Comparison of ENCODE assay signal across 25 mouse cellular contexts in genomic region chr2:128457591-128458209, GRCm38 (mm10).
DNase-seq lines count a peak whose midpoint lies in the region; ATAC-seq and TF ChIP-seq lines count a peak whose summit lies in the region.
"Had no signal": no experiment of that assay in that cellular context is flagged by ENCODE, and none has a peak within 500 bp of the region (broad histone marks: within the 10 kb centered on the region; RNA-seq: fewer than 3 reads in every experiment).

No protein-coding gene starts in this region.

- no peak overlapping the region for H3K4me3 ChIP-seq in kidney, embryonic 14.5 days (ENCODE audit: low read length)
- no peak overlapping the region for H3K4me3 ChIP-seq in hindbrain, postnatal 0 days (ENCODE audit: low read length)
- H3K4me3 ChIP-seq: embryonic facial prominence, embryonic 12.5 days; erythroblast, embryonic 14.5 days; heart, embryonic 15.5 days; left cerebral cortex, adult 2 months; limb, embryonic 15.5 days; midbrain, embryonic 12.5 days had no signal

- DNase-seq in 3T3-L1 (ENCODE audit: low read depth, low spot score) (peak; percentile 78), A20 (ENCODE audit: low read depth, low spot score) (peak; percentile 14), Patski (ENCODE audit: low read depth, low spot score) (no peak)
- DNase-seq in induced T-regulatory cell, adult 2 months (ENCODE audit: low read depth), result peak; percentile 81
- no peak for DNase-seq in urinary bladder, postnatal 10 days (ENCODE audit: low spot score)
- DNase-seq in hindbrain, postnatal 0 days (ENCODE audit: low spot score), result no peak
- DNase-seq: adrenal gland, adult 8-10 months; cerebellum, adult 2 months; cerebellum, postnatal 25 days; gastrocnemius, postnatal 36 days; heart, postnatal 4 days; kidney, adult 11 months; lung, embryonic 14.5 days; right cerebral cortex, postnatal 14 days had no signal

- ATAC-seq in Patski, result peak; percentile 76
- no peak for ATAC-seq in kidney, embryonic 14.5 days (ENCODE audit: low FRiP score, low TSS enrichment)
- ATAC-seq in hindbrain, postnatal 0 days, result no peak
- ATAC-seq: forebrain, embryonic 14.5 days had no signal

- CTCF ChIA-PET in Patski (lab: Charles Lee), result interaction anchor here (1.2 to 1.6 kb wide), 2 partner anchors 15 to 45 kb away, joined by 4 read pairs; no protein-coding TSS in a partner anchor

- TF ChIP-seq CTCF in Patski (IDR thresholded peaks at IDR 0.05), result no peak
- no peak for TF ChIP-seq CTCF in hindbrain, postnatal 0 days (IDR thresholded peaks at IDR 0.05; ENCODE audit: low read depth)

- H3K4me2 ChIP-seq in kidney, embryonic 14.5 days (replicated peaks; ENCODE audit: low read depth, low read length), result no peak overlapping the region
- no peak overlapping the region for H3K4me2 ChIP-seq in hindbrain, postnatal 0 days (ENCODE audit: low read depth, low read length)
- H3K4me2 ChIP-seq: embryonic facial prominence, embryonic 12.5 days; heart, embryonic 15.5 days; hindbrain, embryonic 14.5 days; limb, embryonic 15.5 days; lung, embryonic 14.5 days; midbrain, embryonic 12.5 days had no signal

- no peaks in the 10 kb centered on the region for H3K27me3 ChIP-seq in Patski
- no peaks in the 10 kb centered on the region for H3K27me3 ChIP-seq in kidney, embryonic 14.5 days (ENCODE audit: control insufficient read depth, insufficient read depth, low read length)
- H3K27me3 ChIP-seq in hindbrain, postnatal 0 days (ENCODE audit: insufficient read depth, low read length), result no peaks in the 10 kb centered on the region
- H3K27me3 ChIP-seq: embryonic facial prominence, embryonic 12.5 days; heart, embryonic 15.5 days; limb, embryonic 15.5 days; midbrain, embryonic 12.5 days had no signal

- H3K4me1 ChIP-seq in kidney, embryonic 14.5 days (ENCODE audit: control insufficient read depth, insufficient read depth, low read length), result no peaks in the 10 kb centered on the region
- H3K4me1 ChIP-seq in hindbrain, postnatal 0 days (ENCODE audit: insufficient read depth, low read length), result no peaks in the 10 kb centered on the region
- H3K4me1 ChIP-seq: embryonic facial prominence, embryonic 12.5 days; heart, embryonic 15.5 days; midbrain, embryonic 12.5 days had no signal

- 69% methylated on average over 6 of the region's 6 CpGs for WGBS in kidney, embryonic 14.5 days
- 84% methylated on average over 6 of the region's 6 CpGs for WGBS in hindbrain, postnatal 0 days

- H3K27ac ChIP-seq in kidney, embryonic 14.5 days (ENCODE audit: low read depth, low read length), result no peak overlapping the region
- no peak overlapping the region for H3K27ac ChIP-seq in hindbrain, postnatal 0 days
- H3K27ac ChIP-seq: embryonic facial prominence, embryonic 12.5 days; heart, embryonic 15.5 days; hindbrain, embryonic 14.5 days; kidney, postnatal 0 days; left cerebral cortex, adult 2 months; limb, embryonic 15.5 days; liver, embryonic 14.5 days; midbrain, embryonic 12.5 days had no signal

- H3K36me3 ChIP-seq in kidney, embryonic 14.5 days (ENCODE audit: control insufficient read depth, insufficient read depth, low read length), result no peaks in the 10 kb centered on the region
- H3K36me3 ChIP-seq in hindbrain, postnatal 0 days (ENCODE audit: insufficient read depth, low read length), result no peaks in the 10 kb centered on the region
- H3K36me3 ChIP-seq: embryonic facial prominence, embryonic 12.5 days; heart, embryonic 15.5 days; limb, embryonic 15.5 days; midbrain, embryonic 12.5 days had no signal

- no peaks in the 10 kb centered on the region for H3K9me3 ChIP-seq in kidney, embryonic 14.5 days (ENCODE audit: control insufficient read depth, low read length)
- H3K9me3 ChIP-seq in hindbrain, postnatal 0 days (ENCODE audit: low read length), result no peaks in the 10 kb centered on the region
- H3K9me3 ChIP-seq: embryonic facial prominence, embryonic 12.5 days; heart, embryonic 15.5 days; limb, embryonic 15.5 days; midbrain, embryonic 12.5 days had no signal

- no peak overlapping the region for H3K9ac ChIP-seq in kidney, embryonic 14.5 days (ENCODE audit: low read depth, low read length)
- no peak overlapping the region for H3K9ac ChIP-seq in hindbrain, postnatal 0 days (replicated peaks; ENCODE audit: low read length)
- H3K9ac ChIP-seq: embryonic facial prominence, embryonic 12.5 days; heart, embryonic 15.5 days; hindbrain, embryonic 14.5 days; limb, embryonic 15.5 days; liver, embryonic 14.5 days; lung, embryonic 14.5 days; midbrain, embryonic 12.5 days had no signal

- POLR2A ChIA-PET in Patski (lab: Charles Lee), result interaction anchor here (1.5 kb wide), 1 partner anchor 12 kb away, joined by 5 read pairs; no protein-coding TSS in a partner anchor

- in situ Hi-C loops in Patski (cut with MboI; ENCODE audit: low pct_unique_long_range_greater_than_20kb), result no loop called here

Comparison
In these comparisons a context has a peak if more than half of its experiments do, and no peak if none do; other contexts are left out.
1. DNase-seq: peak in 3T3-L1 (single experiment), A20 (single experiment) and induced T-regulatory cell, adult 2 months (single experiment); none in Patski (single experiment), urinary bladder, postnatal 10 days (single experiment) and hindbrain, postnatal 0 days (single experiment).